Mouse (Mus musculus): ENCODE results near the gene Kpna7. TPM values are rescaled to one million over a fixed set of nuclear protein-coding genes. Genes with fewer than 3 reads are reported as not detected.
"Not testable (repeated sequence)": the region's sequence is repeated elsewhere in the genome, so short reads cannot be mapped to it uniquely, and the experiment has no call there.

The Kpna7 gene
- polyA plus RNA-seq, 1 experiment: not detected

DNA sequence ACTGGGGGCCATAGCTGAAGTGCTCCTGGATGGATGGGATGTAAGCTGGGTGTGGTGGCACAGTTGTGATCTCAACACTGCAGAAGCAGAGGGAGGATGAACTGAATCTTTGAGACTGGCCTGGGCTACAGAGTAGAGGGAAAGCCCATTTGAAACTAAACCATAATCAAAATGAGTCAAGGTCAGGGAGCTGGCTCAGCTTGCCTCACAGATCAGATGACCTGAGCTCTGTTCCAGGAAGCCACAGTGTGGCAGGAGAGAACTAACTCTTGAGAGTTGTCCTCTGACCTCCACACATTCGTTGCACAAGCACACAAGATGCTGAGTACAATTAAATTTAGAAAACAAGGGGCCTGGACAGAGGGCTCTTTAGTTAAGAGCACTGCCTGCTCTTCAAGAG lies 63.6 kb downstream of the Kpna7 start:
- peak overlapping the region; percentile 64 for H3K27ac ChIP-seq (replicated peaks; ENCODE audit: low read depth, low read length)
- not testable (repeated sequence) for H3K4me1 ChIP-seq (ENCODE audit: control insufficient read depth, insufficient read depth, insufficient read length, low read length); H3K4me3 ChIP-seq (ENCODE audit: insufficient read depth, low read depth, low read length)

DNA sequence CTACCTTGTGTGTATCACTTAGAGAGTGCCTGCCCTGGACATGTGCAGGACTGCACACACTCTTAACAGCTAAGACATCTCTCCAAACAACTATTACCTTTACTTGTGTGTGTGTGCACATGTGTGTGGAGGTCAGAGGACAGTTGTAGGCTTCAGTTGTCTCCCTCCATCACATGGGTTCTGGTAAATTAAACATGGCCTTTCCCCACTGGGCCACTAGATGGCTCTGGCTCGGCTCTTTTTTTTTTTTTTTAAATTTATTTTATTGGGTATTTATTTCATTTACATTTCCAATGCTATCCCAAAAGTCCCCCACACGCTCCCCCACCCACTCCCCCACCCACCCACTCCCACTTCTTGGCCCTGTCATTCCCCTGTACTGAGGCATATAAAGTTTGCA lies 67.1 kb downstream of the Kpna7 start:
- not testable (repeated sequence) for H3K4me3 ChIP-seq (ENCODE audit: insufficient read depth, low read depth, low read length); H3K4me1 ChIP-seq (ENCODE audit: control insufficient read depth, insufficient read depth, insufficient read length, low read length)

GRCm38 (mm10) chr5:145014278-145014677 lies 69.6 kb downstream of the Kpna7 start:
- Histone ChIP-seq H3K27ac (replicated peaks; ENCODE audit: low read depth, low read length) (no peak overlapping the region), H3K4me3 (ENCODE audit: insufficient read depth, low read depth, low read length) (no peak overlapping the region), H3K4me1 (ENCODE audit: control insufficient read depth, insufficient read depth, insufficient read length, low read length) (no peaks in the 10 kb centered on the region)

More for the DNA sequence above, 67.1 kb downstream of the Kpna7 start:
- not testable (repeated sequence) for H3K27ac ChIP-seq (replicated peaks; ENCODE audit: low read depth, low read length)

DNA sequence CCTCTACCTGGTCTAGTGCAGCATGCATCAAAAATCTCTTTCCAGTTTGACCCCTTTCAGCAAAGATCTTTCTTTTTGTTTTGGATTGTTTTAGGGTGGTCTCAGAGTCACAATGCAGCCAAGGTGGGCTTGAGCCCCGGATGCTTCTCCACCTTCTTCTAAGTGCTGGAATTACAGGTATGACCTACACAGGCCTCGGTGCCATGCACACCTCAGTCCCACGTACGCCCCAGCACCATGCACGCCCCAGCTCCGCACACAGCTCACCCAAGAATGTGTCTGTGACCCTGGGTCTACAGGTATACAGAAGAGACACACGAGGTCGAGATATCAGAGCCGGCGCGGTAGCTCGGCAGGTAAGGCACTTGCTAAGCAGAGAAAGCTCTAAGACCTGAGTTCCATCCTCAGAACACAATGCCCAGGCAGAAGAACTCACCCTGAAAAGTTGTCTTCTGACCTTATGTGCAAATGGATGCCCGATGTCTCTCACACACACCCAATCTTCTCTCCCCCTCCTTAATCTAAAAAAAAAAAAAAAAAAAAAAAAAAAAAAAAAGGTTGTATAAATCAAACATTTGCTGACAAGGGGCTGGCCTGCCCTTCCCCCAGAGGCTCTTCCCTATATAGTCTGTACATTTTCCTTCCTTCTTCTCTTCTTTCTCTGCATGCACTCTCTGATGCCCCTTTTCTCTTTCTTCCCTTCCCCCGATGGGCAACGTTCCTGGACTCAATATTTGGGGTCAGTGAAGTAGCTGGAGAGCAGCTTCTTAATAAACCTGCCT lies 74.8 kb downstream of the Kpna7 start:
- Histone ChIP-seq H3K4me1 (ENCODE audit: control insufficient read depth, insufficient read depth, insufficient read length, low read length) (no peaks in the 10 kb centered on the region), H3K27ac (replicated peaks; ENCODE audit: low read depth, low read length) (no peak overlapping the region), H3K4me3 (ENCODE audit: insufficient read depth, low read depth, low read length) (no peak overlapping the region)

GRCm38 (mm10) chr5:145005596-145005995 lies 78.2 kb downstream of the Kpna7 start:
- H3K27ac ChIP-seq (replicated peaks; ENCODE audit: low read depth, low read length): no peak overlapping the region
- no peaks in the 10 kb centered on the region for H3K4me1 ChIP-seq (ENCODE audit: control insufficient read depth, insufficient read depth, insufficient read length, low read length)
- no peak overlapping the region for H3K4me3 ChIP-seq (ENCODE audit: insufficient read depth, low read depth, low read length)

DNA sequence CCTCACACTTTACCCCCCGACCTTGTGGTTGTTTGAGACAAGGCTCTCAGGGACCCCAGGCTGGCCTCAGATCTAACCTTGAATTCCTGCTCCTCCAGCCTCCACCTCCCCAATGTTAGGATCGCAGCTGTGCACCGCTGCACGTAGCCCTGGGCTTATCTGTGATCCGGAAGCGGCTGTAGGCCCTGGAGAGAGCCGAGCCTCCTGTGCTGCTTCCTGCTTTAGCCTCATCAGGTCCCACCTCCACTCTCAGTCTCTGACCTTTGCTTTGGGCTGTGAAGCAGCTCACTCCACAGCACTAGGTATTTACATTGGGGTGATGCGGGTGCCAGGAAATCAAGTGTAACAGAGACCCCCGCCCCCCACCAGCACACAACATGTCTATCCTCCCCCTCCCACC lies 79.3 kb downstream of the Kpna7 start:
- Histone ChIP-seq H3K4me3 (ENCODE audit: insufficient read depth, low read depth, low read length) (no peak overlapping the region), H3K4me1 (ENCODE audit: control insufficient read depth, insufficient read depth, insufficient read length, low read length) (no peaks in the 10 kb centered on the region), H3K27ac (replicated peaks; ENCODE audit: low read depth, low read length) (no peak overlapping the region)

DNA sequence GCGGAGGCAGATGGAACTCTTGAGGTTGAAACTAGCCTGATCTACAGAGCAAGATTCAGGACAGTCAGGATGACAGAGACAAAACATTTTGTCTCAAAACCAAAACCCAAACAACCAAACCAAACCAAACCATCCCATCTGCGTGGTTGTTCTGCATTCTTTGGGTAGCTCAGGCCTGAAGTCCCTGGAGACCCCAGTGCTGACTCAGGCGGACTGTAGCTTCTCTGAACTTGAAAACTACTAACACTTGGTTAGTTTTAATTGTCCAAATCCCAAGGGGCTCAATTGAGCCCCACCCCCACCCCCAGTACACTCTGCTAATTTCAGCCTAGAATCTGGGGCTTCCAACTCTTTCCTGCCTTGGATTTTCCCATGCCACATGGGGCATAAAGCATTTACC lies 80.5 kb downstream of the Kpna7 start:
- no peaks in the 10 kb centered on the region for H3K4me1 ChIP-seq (ENCODE audit: control insufficient read depth, insufficient read depth, insufficient read length, low read length)
- no peak overlapping the region for H3K27ac ChIP-seq (replicated peaks; ENCODE audit: low read depth, low read length)

GRCm38 (mm10) chr5:144998491-144998890 lies 85.3 kb downstream of the Kpna7 start:
- Histone ChIP-seq H3K27ac (replicated peaks; ENCODE audit: low read depth, low read length) (no peak overlapping the region), H3K4me1 (ENCODE audit: control insufficient read depth, insufficient read depth, insufficient read length, low read length) (no peaks in the 10 kb centered on the region), H3K4me3 (ENCODE audit: insufficient read depth, low read depth, low read length) (no peak overlapping the region)

More for the DNA sequence above, 80.5 kb downstream of the Kpna7 start:
- no peak overlapping the region for H3K4me3 ChIP-seq (ENCODE audit: insufficient read depth, low read depth, low read length)

- Histone ChIP-seq H3K4me3 (ENCODE audit: insufficient read depth, low read depth, low read length) (no peak overlapping the region), H3K4me1 (ENCODE audit: control insufficient read depth, insufficient read depth, insufficient read length, low read length) (no peaks in the 10 kb centered on the region), H3K27ac (replicated peaks; ENCODE audit: low read depth, low read length) (no peak overlapping the region)
Observed at GRCm38 (mm10) chr5:144990481-144990880, 93.3 kb downstream of the Kpna7 start.

DNA sequence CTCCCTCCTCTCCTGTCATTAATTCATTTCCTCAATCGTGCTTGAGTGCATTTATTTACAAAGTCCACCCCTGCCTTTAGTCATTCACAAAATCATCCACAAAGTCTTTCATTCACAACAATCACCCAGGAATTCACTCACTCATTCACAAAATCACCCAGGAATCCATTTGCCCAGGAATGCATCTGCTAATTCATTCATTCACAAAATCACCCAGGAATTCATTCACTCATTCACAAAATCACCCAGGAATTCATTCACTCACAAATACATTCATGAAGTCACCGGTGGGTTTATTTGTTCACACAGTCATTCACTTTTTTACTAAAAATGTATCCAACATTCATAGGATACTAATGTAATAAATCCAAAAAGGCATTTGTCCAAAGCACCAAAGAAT lies 93.8 kb downstream of the Kpna7 start:
- no peaks in the 10 kb centered on the region for H3K4me1 ChIP-seq (ENCODE audit: control insufficient read depth, insufficient read depth, insufficient read length, low read length)
- no peak overlapping the region for H3K27ac ChIP-seq (replicated peaks; ENCODE audit: low read depth, low read length)
- H3K4me3 ChIP-seq (ENCODE audit: insufficient read depth, low read depth, low read length): no peak overlapping the region

DNA sequence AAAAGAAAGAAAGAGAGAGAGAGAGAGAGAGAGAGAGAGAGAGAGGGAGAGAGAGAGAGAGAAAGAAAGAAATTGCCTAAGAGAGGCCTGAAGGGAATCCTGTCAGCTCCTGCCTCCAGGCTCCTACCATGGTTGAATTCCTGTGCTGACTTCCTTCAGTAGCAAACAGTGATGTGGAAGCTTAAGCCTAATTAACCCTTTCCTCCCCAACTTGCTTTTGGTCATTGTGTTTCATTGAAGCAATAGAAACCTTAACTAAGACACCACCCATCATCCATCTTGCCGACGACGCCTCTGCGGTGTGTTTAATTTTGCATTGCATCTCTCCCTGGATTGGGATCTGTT lies 94.8 kb downstream of the Kpna7 start:
- H3K4me1 ChIP-seq (ENCODE audit: control insufficient read depth, insufficient read depth, insufficient read length, low read length): no peaks in the 10 kb centered on the region
- no peak overlapping the region for H3K4me3 ChIP-seq (ENCODE audit: insufficient read depth, low read depth, low read length)
- H3K27ac ChIP-seq (replicated peaks; ENCODE audit: low read depth, low read length): no peak overlapping the region

GRCm38 (mm10) chr5:144988340-144989060 lies 95.3 kb downstream of the Kpna7 start:
- no peaks in the 10 kb centered on the region for H3K4me1 ChIP-seq (ENCODE audit: control insufficient read depth, insufficient read depth, insufficient read length, low read length)
- no peak overlapping the region for H3K4me3 ChIP-seq (ENCODE audit: insufficient read depth, low read depth, low read length)
- H3K27ac ChIP-seq (replicated peaks; ENCODE audit: low read depth, low read length): no peak overlapping the region

DNA sequence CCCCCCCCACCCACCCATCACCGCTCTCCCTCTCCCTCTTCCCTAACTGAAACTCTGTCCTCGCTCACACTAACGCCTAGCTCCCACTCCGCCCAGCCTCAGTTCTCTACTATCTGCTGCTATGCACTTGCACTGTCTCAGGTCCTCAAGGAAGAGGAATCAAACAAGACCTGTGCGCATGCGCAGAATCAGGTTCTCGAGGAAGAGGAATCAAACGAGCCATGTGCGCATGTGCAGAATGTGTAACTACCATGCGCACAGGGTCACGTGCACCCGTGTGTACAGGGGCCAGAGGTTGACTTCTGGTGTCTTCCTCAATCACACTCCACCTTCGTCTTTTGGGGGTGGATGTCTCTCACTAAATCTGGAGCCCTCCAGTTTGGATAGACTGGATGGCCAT lies 96.3 kb downstream of the Kpna7 start:
- Histone ChIP-seq H3K4me1 (ENCODE audit: control insufficient read depth, insufficient read depth, insufficient read length, low read length) (no peaks in the 10 kb centered on the region), H3K4me3 (ENCODE audit: insufficient read depth, low read depth, low read length) (no peak overlapping the region), H3K27ac (replicated peaks; ENCODE audit: low read depth, low read length) (no peak overlapping the region)

DNA sequence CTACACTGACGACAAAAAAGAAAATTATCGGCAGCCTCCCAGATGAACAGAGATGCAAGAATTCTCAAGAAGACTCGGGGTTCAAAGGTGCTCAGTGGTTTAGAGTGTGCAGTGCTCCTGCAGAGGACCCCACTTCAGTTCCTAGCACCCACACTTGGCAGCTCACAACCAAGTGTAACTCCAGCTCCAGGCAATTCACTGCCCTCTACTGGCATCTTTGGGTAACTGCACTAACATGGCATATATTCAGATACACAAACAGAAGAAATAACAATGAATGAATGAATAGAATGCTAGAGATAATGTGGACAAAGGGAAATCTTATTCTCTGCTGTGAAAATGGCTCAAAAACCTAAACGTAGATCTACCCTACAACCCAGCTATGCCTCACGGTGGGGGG lies 99.0 kb downstream of the Kpna7 start:
- no peak overlapping the region for H3K4me3 ChIP-seq (ENCODE audit: insufficient read depth, low read depth, low read length)
- H3K27ac ChIP-seq (replicated peaks; ENCODE audit: low read depth, low read length): no peak overlapping the region
- no peaks in the 10 kb centered on the region for H3K4me1 ChIP-seq (ENCODE audit: control insufficient read depth, insufficient read depth, insufficient read length, low read length)

DNA sequence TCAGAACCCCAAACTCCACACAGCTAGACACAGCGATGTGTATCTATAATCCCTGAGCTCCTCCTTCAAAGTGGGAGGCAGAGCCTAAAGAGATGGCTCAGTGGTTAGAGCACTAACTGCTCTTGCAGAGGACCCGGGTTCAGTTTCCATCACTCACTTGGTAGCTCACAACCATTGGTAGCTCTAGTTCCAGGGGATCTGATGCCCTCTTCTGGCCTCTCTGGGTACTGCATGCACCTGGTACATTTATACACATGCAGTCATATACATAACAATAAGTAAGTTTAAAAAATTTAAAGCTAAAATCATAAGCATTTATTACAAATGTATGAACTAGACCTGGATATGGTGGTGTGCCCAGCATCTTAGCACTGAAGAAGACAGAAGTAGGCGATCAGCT lies 100.6 kb downstream of the Kpna7 start:
- Histone ChIP-seq H3K4me1 (ENCODE audit: control insufficient read depth, insufficient read depth, insufficient read length, low read length) (no peaks in the 10 kb centered on the region), H3K4me3 (ENCODE audit: insufficient read depth, low read depth, low read length) (no peak overlapping the region), H3K27ac (replicated peaks; ENCODE audit: low read depth, low read length) (no peak overlapping the region)

- no peak overlapping the region for H3K27ac ChIP-seq (replicated peaks; ENCODE audit: low read depth, low read length)
- H3K4me3 ChIP-seq (ENCODE audit: insufficient read depth, low read depth, low read length): no peak overlapping the region
Observed at GRCm38 (mm10) chr5:144979110-144979509, 104.7 kb downstream of the Kpna7 start.

More at GRCm38 (mm10) chr5:144979110-144979509, 104.7 kb downstream of the Kpna7 start:
- H3K4me1 ChIP-seq (ENCODE audit: control insufficient read depth, insufficient read depth, insufficient read length, low read length): no peaks in the 10 kb centered on the region
